Mouse (Mus musculus) embryonic facial prominence, embryonic 14.5 days (tissue): Measurements from ENCODE around the gene Gm26992. TPM values are rescaled to one million over a fixed set of nuclear protein-coding genes. Genes with fewer than 3 reads are reported as not detected.

Source experiments
- ATAC-seq: fragments of 200-750 bp; cut with Nextera tagmentation; 2 replicates; pipeline ENCODE4 v1.8.0; 2017; ENCODE audit warnings: low read depth, moderate number of reproducible peaks, moderate TSS enrichment
- DNase-seq: peaks from one replicate; pipeline ENCODE4 v3.0.0-alpha.2; 2015; ENCODE audit warnings: low spot score
- H3K27ac ChIP-seq: fragments of 300-500 bp; sonication (generic); replicated peaks from 2 replicates; pipeline ENCODE4 v1.5.1; 2014; ENCODE audit warnings: low read depth, mild to moderate bottlenecking, low read length, moderate library complexity
- H3K27me3 ChIP-seq: fragments of 300-500 bp; sonication (generic); replicated peaks from 2 replicates; pipeline ENCODE4 v1.6.1; 2014; ENCODE audit warnings: low read length; ENCODE audit not compliant: control insufficient read depth, insufficient read depth
- H3K36me3 ChIP-seq: fragments of 300-500 bp; sonication (generic); 2 replicates; pipeline ENCODE4 v1.6.1; 2014; ENCODE audit warnings: low read length, mixed read lengths; ENCODE audit not compliant: control insufficient read depth, insufficient read depth
- H3K4me1 ChIP-seq: fragments of 300-500 bp; sonication (generic); 2 replicates; pipeline ENCODE4 v1.6.1; 2014; ENCODE audit warnings: antibody characterized with exemption, low read length; ENCODE audit not compliant: control insufficient read depth, insufficient read depth
- H3K4me2 ChIP-seq: fragments of 300-500 bp; sonication (generic); 2 replicates; pipeline ENCODE4 v1.6.1; 2014; ENCODE audit warnings: low read depth, mild to moderate bottlenecking, low read length, moderate library complexity, mixed read lengths
- H3K4me3 ChIP-seq: fragments of 300-500 bp; sonication (generic); 2 replicates; pipeline ENCODE4 v1.5.1; 2014; ENCODE audit warnings: low read depth, mild to moderate bottlenecking, low read length
- H3K9ac ChIP-seq: fragments of 300-500 bp; sonication (generic); 2 replicates; pipeline ENCODE4 v1.6.1; 2014; ENCODE audit warnings: low read depth, mild to moderate bottlenecking, low read length, moderate library complexity, mixed read lengths
- H3K9me3 ChIP-seq: fragments of 300-500 bp; sonication (generic); 2 replicates; pipeline ENCODE4 v1.6.1; 2016; ENCODE audit warnings: low read length; ENCODE audit not compliant: control insufficient read depth
- WGBS: fragments of 180-500 bp; shearing (Covaris S2); extraction: QIAGEN DNeasy Blood & Tissue Kit; methylation state at CpG from one replicate; pipeline ENCODE4 v1.1.7; 2014; 5-methylcytosine and 5-hydroxymethylcytosine counted together
- polyA plus RNA-seq: library from polyadenylated mRNA; unstranded; fragments of >200 nt; fragmentation: Nextera tagmentation; extraction: Ambion mirVana; gene quantifications from 2 replicates; pipeline ENCODE4 v1.2.1, GENCODE M21; 2014

Gene Gm26992
- polyA plus RNA-seq, 1 experiment from 2014 or later = not detected

DNA sequence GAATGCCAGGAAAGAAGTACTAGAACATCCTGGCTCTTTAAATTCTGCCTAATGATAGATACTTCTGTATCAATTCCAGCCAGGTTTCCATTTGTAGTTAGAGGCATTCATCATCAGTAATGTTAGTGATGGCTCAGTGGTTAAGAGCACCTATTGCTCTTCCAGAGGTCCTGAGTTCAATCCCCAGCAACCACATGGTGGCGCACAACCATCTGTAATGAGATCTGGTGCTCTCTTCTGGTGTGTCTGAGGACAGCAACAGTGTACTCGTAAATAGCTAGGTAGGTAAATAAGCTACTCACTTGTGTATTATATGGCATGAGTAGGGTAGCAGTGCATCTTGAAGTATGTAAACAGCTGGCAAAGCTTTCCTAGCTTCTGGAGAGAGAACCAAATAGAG is 47.2 kb downstream of the Gm26992 start:
- Histone ChIP-seq H3K9ac (no peak overlapping the region), H3K4me3 (no peak overlapping the region), H3K9me3 (no peaks in the 10 kb centered on the region), H3K36me3 (0 out of 2 replicates have a peak, but pooled peaks cover 5% of the 10 kb centered on the region), H3K27ac (no peak overlapping the region), H3K27me3 (no peaks in the 10 kb centered on the region), H3K4me1 (no peaks in the 10 kb centered on the region), H3K4me2 (no peak overlapping the region)
- ATAC-seq (no peak), DNase-seq (no peak)
- 80% methylated on average over 2 of the region's 2 CpGs for WGBS

DNA sequence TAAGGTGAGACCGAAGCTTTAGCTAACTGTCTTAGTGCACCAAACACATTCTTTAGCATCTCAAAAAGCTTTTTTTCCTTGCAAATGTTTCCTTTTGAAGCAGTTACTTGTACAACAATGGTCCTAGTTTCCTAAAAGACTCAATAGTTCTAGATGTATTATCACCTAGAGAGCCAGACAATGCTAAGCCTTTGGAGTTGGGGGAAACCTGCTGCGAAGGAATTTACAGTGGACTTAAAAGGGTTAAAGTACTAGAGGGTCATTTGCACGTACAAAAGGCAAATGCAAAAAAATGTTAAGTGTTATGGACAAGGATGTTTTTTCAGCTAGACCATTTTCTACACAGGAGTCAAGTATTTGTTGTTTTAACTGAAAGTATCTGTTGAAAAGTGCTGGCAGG is 50.5 kb downstream of the Gm26992 start:
- H3K9ac ChIP-seq = no peak overlapping the region
- no peaks in the 10 kb centered on the region for H3K27me3 ChIP-seq
- H3K9me3 ChIP-seq = no peaks in the 10 kb centered on the region
- no peak for ATAC-seq
- H3K36me3 ChIP-seq = 0 out of 2 replicates have a peak, but pooled peaks cover 5% of the 10 kb centered on the region
- WGBS = 66% methylated on average over 3 of the region's 3 CpGs
- no peak overlapping the region for H3K27ac ChIP-seq
- H3K4me2 ChIP-seq = no peak overlapping the region
- no peak overlapping the region for H3K4me3 ChIP-seq
- no peak for DNase-seq
- no peaks in the 10 kb centered on the region for H3K4me1 ChIP-seq

DNA sequence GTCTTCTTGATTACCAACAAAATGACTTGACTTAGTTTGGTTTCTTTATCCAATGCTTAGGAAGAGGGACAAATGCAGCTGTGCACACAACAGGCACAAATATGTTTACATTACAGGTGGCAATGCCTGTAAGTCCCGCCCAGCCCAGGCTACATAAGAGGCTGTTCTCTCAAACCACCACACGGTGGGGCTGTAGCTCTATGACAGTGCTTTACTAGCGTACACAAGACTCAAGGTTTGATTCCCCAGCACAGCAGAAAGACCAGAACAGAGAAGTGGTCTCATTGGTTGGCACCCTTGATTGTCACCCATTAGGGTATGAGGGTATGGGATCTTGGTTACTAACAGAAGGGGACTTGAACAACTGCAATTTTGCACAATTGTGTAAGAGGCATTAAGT is 55.7 kb downstream of the Gm26992 start:
- peak; percentile 65; the same call in 1 of the 2 replicates for ATAC-seq
- WGBS = 13% methylated on average over 3 of the region's 3 CpGs

DNA sequence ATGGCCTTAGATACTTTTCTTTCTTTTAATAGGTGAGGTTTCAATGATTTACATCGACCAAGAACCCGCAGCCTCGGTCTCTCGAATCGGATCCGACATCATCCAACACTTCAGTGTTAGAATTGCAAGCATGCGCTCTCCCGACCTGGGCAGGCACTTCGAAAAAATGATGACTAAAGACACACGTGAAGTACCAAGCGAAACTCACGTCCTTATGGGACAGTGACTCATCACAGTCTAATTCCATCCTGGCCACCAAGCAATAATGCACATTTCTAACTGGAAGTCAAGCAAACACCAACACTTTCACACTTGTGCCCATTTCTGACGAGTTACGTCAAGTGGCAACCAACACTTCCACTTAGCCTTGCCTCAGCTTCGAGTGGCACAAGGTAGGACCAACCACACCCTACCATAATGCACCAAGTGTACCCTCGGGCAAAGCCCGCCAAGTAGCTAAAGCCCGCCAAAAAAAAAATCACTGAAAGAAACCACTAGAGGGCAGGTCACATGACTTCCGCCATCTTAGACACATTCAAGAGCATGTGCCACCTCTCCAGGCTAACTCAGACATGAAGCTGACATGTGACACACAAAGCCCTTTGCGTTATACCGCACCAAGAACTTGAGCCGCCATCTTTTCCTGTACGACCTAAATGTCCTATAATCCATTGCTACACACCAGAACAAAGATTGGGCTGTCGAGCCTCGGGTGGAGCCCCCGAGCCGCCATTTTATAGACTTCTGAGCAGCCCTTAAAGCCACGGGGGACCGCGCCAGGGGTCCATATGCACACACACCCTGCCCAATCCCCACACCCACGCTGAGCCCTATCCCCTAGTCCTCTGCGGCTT is 59.7 kb downstream of the Gm26992 start:
- ATAC-seq = peak; percentile 84
- Histone ChIP-seq H3K9ac (peak overlapping the region; percentile 65), H3K4me1 (no peaks in the 10 kb centered on the region), H3K4me3 (peak overlapping the region; percentile 44), H3K4me2 (peak overlapping the region; percentile 44), H3K27ac (peak overlapping the region; percentile 81), H3K27me3 (no peaks in the 10 kb centered on the region), H3K9me3 (no peaks in the 10 kb centered on the region), H3K36me3 (no peaks in the 10 kb centered on the region)
- DNase-seq = peak; percentile 69
- WGBS = 70% methylated on average over 32 of the region's 32 CpGs

More for the DNA sequence above, 55.7 kb downstream of the Gm26992 start:
- H3K4me3 ChIP-seq = no peak overlapping the region
- H3K9me3 ChIP-seq = no peaks in the 10 kb centered on the region
- DNase-seq = peak; percentile 72
- H3K36me3 ChIP-seq = no peaks in the 10 kb centered on the region
- H3K27ac ChIP-seq = no peak overlapping the region
- H3K27me3 ChIP-seq = no peaks in the 10 kb centered on the region
- no peak overlapping the region for H3K4me2 ChIP-seq
- no peak overlapping the region for H3K9ac ChIP-seq
- no peaks in the 10 kb centered on the region for H3K4me1 ChIP-seq

DNA sequence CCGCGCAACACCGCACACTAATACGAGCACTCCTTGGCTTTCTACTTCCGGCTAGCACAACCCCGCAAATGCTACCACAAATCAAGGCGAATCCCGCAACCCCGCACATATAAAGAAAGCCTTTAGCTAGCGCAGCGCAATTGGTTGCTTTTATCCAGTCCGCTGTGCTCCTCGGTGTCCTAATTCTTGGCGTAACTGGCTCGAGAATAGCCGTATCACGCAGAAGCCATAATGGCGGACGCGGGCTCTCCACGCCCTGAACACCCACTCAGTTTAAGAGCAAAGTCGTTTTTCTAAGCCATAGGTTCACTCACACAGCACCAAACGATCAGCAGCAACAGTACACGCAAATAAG is 60.3 kb downstream of the Gm26992 start:
- Histone ChIP-seq H3K9me3 (no peaks in the 10 kb centered on the region), H3K27ac (peak overlapping the region; percentile 81), H3K4me1 (no peaks in the 10 kb centered on the region), H3K27me3 (no peaks in the 10 kb centered on the region), H3K4me3 (peak overlapping the region; percentile 44), H3K9ac (peak overlapping the region; percentile 65), H3K4me2 (0 out of 2 replicates have a peak overlapping the region, but pooled peaks have one; percentile 32), H3K36me3 (no peaks in the 10 kb centered on the region)
- ATAC-seq = no peak; the same call in 1 of the 2 replicates
- no peak for DNase-seq
- WGBS = 83% methylated on average over 23 of the region's 24 CpGs

DNA sequence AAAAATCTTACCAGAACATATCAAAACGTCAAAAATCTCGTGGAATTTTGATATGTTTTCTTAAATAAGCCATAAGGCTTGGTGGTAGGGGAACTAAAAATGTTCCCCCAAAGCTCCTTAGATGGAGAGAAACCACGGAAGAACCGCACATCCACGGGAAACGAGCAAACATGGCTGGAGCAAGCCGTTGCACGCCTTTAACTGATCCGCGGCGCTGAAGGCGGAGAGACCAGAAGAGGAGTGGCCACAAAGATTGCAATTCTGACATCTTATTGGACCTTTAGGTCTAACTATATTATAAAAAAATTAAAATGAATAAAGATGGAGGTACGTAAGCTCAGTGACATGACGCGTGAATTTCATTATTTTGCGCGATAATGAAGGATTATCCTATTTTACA is 61.2 kb downstream of the Gm26992 start:
- no peak overlapping the region for H3K27ac ChIP-seq
- H3K4me1 ChIP-seq = no peaks in the 10 kb centered on the region
- 67% methylated on average over 17 of the region's 17 CpGs for WGBS
- H3K36me3 ChIP-seq = no peaks in the 10 kb centered on the region
- no peaks in the 10 kb centered on the region for H3K27me3 ChIP-seq
- H3K4me3 ChIP-seq = peak overlapping the region; percentile 44
- H3K9ac ChIP-seq = 0 out of 2 replicates have a peak overlapping the region, but pooled peaks have one; percentile 65
- H3K9me3 ChIP-seq = no peaks in the 10 kb centered on the region
- peak overlapping the region; percentile 46 for H3K4me2 ChIP-seq
- peak; percentile 61; the same call in 1 of the 2 replicates for ATAC-seq
- peak; percentile 65 for DNase-seq

DNA sequence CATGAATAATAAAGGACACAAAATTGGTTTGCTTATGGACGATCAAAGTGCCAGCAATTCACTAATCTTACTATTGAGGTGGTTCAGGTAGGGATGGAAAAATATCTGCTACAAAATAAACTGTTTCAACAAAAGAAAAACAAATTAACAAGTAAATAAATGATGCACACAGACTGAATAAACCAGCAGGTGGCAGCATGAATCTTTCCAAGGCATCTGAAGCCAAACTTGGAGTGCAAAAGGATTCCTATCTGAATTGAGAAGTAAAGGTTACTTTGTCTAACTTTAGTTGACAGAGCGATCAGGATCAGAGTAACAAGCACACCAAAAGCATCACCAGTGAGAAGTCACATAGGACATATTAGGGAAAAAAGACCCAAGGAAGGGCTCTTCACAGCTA is 62.2 kb downstream of the Gm26992 start:
- Histone ChIP-seq H3K9ac (no peak overlapping the region), H3K9me3 (no peaks in the 10 kb centered on the region), H3K36me3 (no peaks in the 10 kb centered on the region), H3K27me3 (no peaks in the 10 kb centered on the region), H3K4me1 (no peaks in the 10 kb centered on the region), H3K4me3 (peak overlapping the region; percentile 44; the same call in 1 of the 2 replicates), H3K27ac (no peak overlapping the region), H3K4me2 (peak overlapping the region; percentile 46)
- 25% methylated on average over 2 of the region's 2 CpGs for WGBS
- ATAC-seq (no peak), DNase-seq (peak; percentile 75)

DNA sequence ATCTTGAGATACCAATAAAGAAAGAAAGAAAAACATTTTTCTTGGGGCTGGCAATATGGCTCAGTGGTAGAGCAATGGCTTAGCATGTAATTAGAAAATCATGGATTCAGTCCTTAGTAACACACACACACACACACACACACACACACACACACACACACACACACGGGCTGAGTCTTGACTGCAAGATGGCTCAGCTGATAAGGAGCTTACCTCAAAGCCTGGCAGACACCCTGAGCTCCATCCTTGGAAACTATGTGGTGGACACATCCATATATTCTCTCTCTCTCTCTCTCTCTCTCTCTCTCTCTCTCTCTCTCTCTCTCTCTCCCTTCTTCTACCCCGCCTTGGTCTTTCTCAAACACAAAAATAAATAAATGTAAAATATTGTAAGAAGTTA is 69.0 kb downstream of the Gm26992 start:
- Histone ChIP-seq H3K27me3 (no peaks in the 10 kb centered on the region), H3K9me3 (no peaks in the 10 kb centered on the region), H3K36me3 (no peaks in the 10 kb centered on the region), H3K27ac (no peak overlapping the region), H3K4me3 (no peak overlapping the region), H3K4me1 (peaks cover 9% of the 10 kb centered on the region), H3K4me2 (no peak overlapping the region), H3K9ac (no peak overlapping the region)
- ATAC-seq = no peak
- DNase-seq = no peak
- 92% methylated on average over 1 of the region's 2 CpGs for WGBS
